In the genomic region with DNA sequence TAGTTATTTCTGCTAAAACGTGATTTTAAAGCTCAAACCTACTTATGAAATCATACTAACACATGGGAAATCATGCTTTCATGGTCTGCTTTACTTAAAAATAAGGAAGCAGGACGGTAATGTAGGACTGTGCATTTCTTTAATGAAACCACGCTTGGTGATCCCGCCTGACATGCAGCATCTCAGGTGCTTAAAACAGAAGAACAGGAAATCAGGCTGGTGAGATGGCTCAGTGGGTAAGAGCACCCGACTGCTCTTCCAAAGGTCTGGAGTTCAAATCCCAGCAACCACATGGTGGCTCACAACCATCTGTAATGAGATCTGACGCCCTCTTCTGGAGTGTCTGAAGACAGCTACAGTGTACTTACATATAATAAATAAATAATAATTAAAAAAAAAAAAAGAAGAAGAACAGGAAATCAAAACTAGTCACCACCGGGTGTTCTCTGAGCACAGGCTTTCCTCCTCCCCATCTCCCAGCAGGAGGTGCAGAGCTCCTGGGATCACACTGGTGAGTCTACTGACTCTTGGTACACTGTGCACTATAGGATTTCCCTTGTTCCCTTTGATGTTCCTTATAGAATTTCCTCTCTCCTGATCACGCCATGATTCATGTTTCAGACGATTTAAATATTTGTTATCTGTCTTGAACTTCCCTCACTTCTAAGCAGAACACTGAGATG, we compare ENCODE assay signal across 8 mouse cellular contexts. TPM values are rescaled to one million over a fixed set of nuclear protein-coding genes. Genes with fewer than 3 reads are reported as not detected.
A peak's percentile ranks its signal among the peaks of the same experiment; 100 is the strongest.
DNase-seq lines count a peak whose midpoint lies in the region; ATAC-seq lines count a peak whose summit lies in the region.
"Not testable (repeated sequence)": the region's sequence is repeated elsewhere in the genome, so short reads cannot be mapped to it uniquely, and the experiment has no call there.

No protein-coding gene starts in this region.

- not testable (repeated sequence) for H3K27me3 ChIP-seq in embryonic facial prominence, embryonic 12.5 days; hindbrain, embryonic 16.5 days (replicated peaks; ENCODE audit: control insufficient read depth, insufficient read depth, low read length); limb, embryonic 11.5 days (ENCODE audit: control insufficient read depth, insufficient read depth, low read length); lung, embryonic 16.5 days (ENCODE audit: control insufficient read depth, insufficient read depth, low read depth, low read length); neural tube, embryonic 11.5 days (ENCODE audit: control insufficient read depth, insufficient read depth, low read length)

- H3K4me1 ChIP-seq in embryonic facial prominence, embryonic 12.5 days; hindbrain, embryonic 16.5 days (ENCODE audit: control insufficient read depth, insufficient read depth, low read depth, low read length); limb, embryonic 11.5 days (ENCODE audit: control insufficient read depth, insufficient read depth, low read length); lung, embryonic 16.5 days (replicated peaks; ENCODE audit: control insufficient read depth, insufficient read depth, low read length); neural tube, embryonic 11.5 days (ENCODE audit: control insufficient read depth, insufficient read depth, low read length): not testable (repeated sequence)

- not testable (repeated sequence) for H3K27ac ChIP-seq in embryonic facial prominence, embryonic 12.5 days; limb, embryonic 11.5 days (replicated peaks; ENCODE audit: low read depth, low read length); lung, embryonic 16.5 days (ENCODE audit: low read length); neural tube, embryonic 11.5 days (ENCODE audit: low read depth, low read length)
- H3K27ac ChIP-seq in hindbrain, embryonic 16.5 days (ENCODE audit: low read depth, low read length), result peak overlapping the region; percentile 64; the same call in 1 of the 2 replicates

- 0 out of 2 replicates have a peak, but pooled peaks have one; percentile 47 for ATAC-seq in embryonic facial prominence, embryonic 12.5 days (ENCODE audit: insufficient number of reproducible peaks, insufficient read depth, low FRiP score, low TSS enrichment)
- ATAC-seq in granulocyte monocyte progenitor cell, adult 5-6 weeks (replicated peaks; ENCODE audit: poor library complexity, severe bottlenecking), result peak; percentile 48
- ATAC-seq in hindbrain, embryonic 16.5 days, result peak; percentile 66
- ATAC-seq in limb, embryonic 11.5 days (ENCODE audit: insufficient number of reproducible peaks, low FRiP score, low TSS enrichment, low read depth), result not testable (repeated sequence)
- ATAC-seq in lung, embryonic 16.5 days (ENCODE audit: low read depth), result peak; percentile 51
- peak; percentile 71 for ATAC-seq in neural tube, embryonic 11.5 days (ENCODE audit: insufficient read depth, low FRiP score, low TSS enrichment)

- not testable (repeated sequence) for H3K9ac ChIP-seq in embryonic facial prominence, embryonic 12.5 days
- peak overlapping the region; percentile 79 for H3K9ac ChIP-seq in hindbrain, embryonic 16.5 days (ENCODE audit: low read depth, low read length)
- H3K9ac ChIP-seq in limb, embryonic 11.5 days (ENCODE audit: low read length), result peak overlapping the region; percentile 59
- peak overlapping the region; percentile 83 for H3K9ac ChIP-seq in lung, embryonic 16.5 days (ENCODE audit: low read length)
- peak overlapping the region; percentile 73; the same call in 1 of the 2 replicates for H3K9ac ChIP-seq in neural tube, embryonic 11.5 days (ENCODE audit: low read length)

- not testable (repeated sequence) for H3K36me3 ChIP-seq in embryonic facial prominence, embryonic 12.5 days; hindbrain, embryonic 16.5 days (ENCODE audit: control insufficient read depth, insufficient read depth, low read length); limb, embryonic 11.5 days (ENCODE audit: control insufficient read depth, insufficient read depth, low read length); lung, embryonic 16.5 days (ENCODE audit: control insufficient read depth, insufficient read depth, low read length); neural tube, embryonic 11.5 days (ENCODE audit: control insufficient read depth, insufficient read depth, low read length)

- 38% methylated on average over 9 of the region's 9 CpGs for WGBS in embryonic facial prominence, embryonic 12.5 days
- WGBS in hindbrain, embryonic 16.5 days, result 48% methylated on average over 8 of the region's 9 CpGs
- WGBS in limb, embryonic 11.5 days, result 49% methylated on average over 8 of the region's 9 CpGs
- 34% methylated on average over 8 of the region's 9 CpGs for WGBS in lung, embryonic 16.5 days
- WGBS in neural tube, embryonic 11.5 days, result 63% methylated on average over 8 of the region's 9 CpGs

- H3K9me3 ChIP-seq in embryonic facial prominence, embryonic 12.5 days; hindbrain, embryonic 16.5 days (ENCODE audit: control insufficient read depth, low read length); limb, embryonic 11.5 days (ENCODE audit: control insufficient read depth, low read length); lung, embryonic 16.5 days (ENCODE audit: control insufficient read depth, low read length); neural tube, embryonic 11.5 days (ENCODE audit: control insufficient read depth, low read length): not testable (repeated sequence)

- peak overlapping the region; percentile 70 for H3K4me3 ChIP-seq in embryonic facial prominence, embryonic 12.5 days
- peak overlapping the region; percentile 79 for H3K4me3 ChIP-seq in hindbrain, embryonic 16.5 days (ENCODE audit: low read length)
- H3K4me3 ChIP-seq in limb, embryonic 11.5 days (ENCODE audit: low read depth, low read length), result peak overlapping the region; percentile 66
- H3K4me3 ChIP-seq in lung, embryonic 16.5 days (ENCODE audit: low read length), result peak overlapping the region; percentile 80
- peak overlapping the region; percentile 65 for H3K4me3 ChIP-seq in neural tube, embryonic 11.5 days (ENCODE audit: low read depth, low read length)

- DNase-seq in MN1 (ENCODE audit: low spot score), result peak; percentile 9
- not testable (repeated sequence) for DNase-seq in limb, embryonic 11.5 days (ENCODE audit: low spot score); neural tube, embryonic 11.5 days (ENCODE audit: low spot score)
- peak; percentile 17 for DNase-seq in thymus, postnatal 14 days

- H3K4me2 ChIP-seq in embryonic facial prominence, embryonic 12.5 days (replicated peaks), result peak overlapping the region; percentile 68
- H3K4me2 ChIP-seq in hindbrain, embryonic 16.5 days (ENCODE audit: low read length), result peak overlapping the region; percentile 80
- peak overlapping the region; percentile 64 for H3K4me2 ChIP-seq in limb, embryonic 11.5 days (ENCODE audit: low read depth, severe bottlenecking)
- peak overlapping the region; percentile 74 for H3K4me2 ChIP-seq in lung, embryonic 16.5 days (ENCODE audit: low read depth, low read length)
- peak overlapping the region; percentile 61 for H3K4me2 ChIP-seq in neural tube, embryonic 11.5 days (ENCODE audit: low read depth)

RNA-seq across cellular contexts. Expression of gene Zfp458, which starts 8.7 kb away (rescaled TPM):
- 1.9 and 2.4 TPM in 2 replicates for polyA plus RNA-seq in embryonic facial prominence, embryonic 12.5 days (2016; fragmentation: Nextera tagmentation; extraction: Ambion mirVana)
- total RNA-seq in granulocyte monocyte progenitor cell, adult 5-6 weeks (2014; fragmentation: Nextera tagmentation), result 5.1 and 10.4 TPM in 2 replicates
- 2.1 and 5.2 TPM in 2 replicates for total RNA-seq in granulocyte monocyte progenitor cell, adult 5-6 weeks (2017)
- polyA plus RNA-seq in hindbrain, embryonic 16.5 days (2015; fragmentation: Nextera tagmentation; extraction: Ambion mirVana), result 4.4 and 5.5 TPM in 2 replicates
- polyA plus RNA-seq in limb, embryonic 11.5 days (2014; fragmentation: Nextera tagmentation; extraction: Ambion mirVana), result 1.7 and 2.2 TPM in 2 replicates
- 1.9 and 2.0 TPM in 2 replicates for polyA plus RNA-seq in lung, embryonic 16.5 days (2015; fragmentation: Nextera tagmentation; extraction: Ambion mirVana)
- 1.9 and 4.0 TPM in 2 replicates for polyA plus RNA-seq in neural tube, embryonic 11.5 days (2014; fragmentation: Nextera tagmentation; extraction: Ambion mirVana)

RNA-seq across cellular contexts. Expression of gene Zfp457, which starts 36.8 kb away (rescaled TPM):
- polyA plus RNA-seq in embryonic facial prominence, embryonic 12.5 days (2016; fragmentation: Nextera tagmentation; extraction: Ambion mirVana), result 0.55 and 0.87 TPM in 2 replicates
- total RNA-seq in granulocyte monocyte progenitor cell, adult 5-6 weeks (2014; fragmentation: Nextera tagmentation), result 1.3 and 5.7 TPM in 2 replicates
- 1.7 and 1.8 TPM in 2 replicates for total RNA-seq in granulocyte monocyte progenitor cell, adult 5-6 weeks (2017)
- 1.0 and 1.1 TPM in 2 replicates for polyA plus RNA-seq in hindbrain, embryonic 16.5 days (2015; fragmentation: Nextera tagmentation; extraction: Ambion mirVana)
- 0.27 and 0.54 TPM in 2 replicates for polyA plus RNA-seq in limb, embryonic 11.5 days (2014; fragmentation: Nextera tagmentation; extraction: Ambion mirVana)
- 0.75 and 0.85 TPM in 2 replicates for polyA plus RNA-seq in lung, embryonic 16.5 days (2015; fragmentation: Nextera tagmentation; extraction: Ambion mirVana)
- polyA plus RNA-seq in neural tube, embryonic 11.5 days (2014; fragmentation: Nextera tagmentation; extraction: Ambion mirVana), result 0.19 and 0.58 TPM in 2 replicates
